Mouse (Mus musculus): Measurements from ENCODE around the gene Cog3.

Cog3 gene

GRCm38 (mm10) chr14:75758401-75758800 is 4.1 kb upstream of the Cog3 start:
- no peak for DNase-seq

GRCm38 (mm10) chr14:75757821-75758220 is 3.5 kb upstream of the Cog3 start:
- DNase-seq, result no peak

- no peak for DNase-seq
Observed at GRCm38 (mm10) chr14:75756971-75757370, 2.7 kb upstream of the Cog3 start.

- no peak for DNase-seq
Observed at GRCm38 (mm10) chr14:75753206-75753605, 1.1 kb downstream of the Cog3 start.

- DNase-seq, result no peak
Observed at GRCm38 (mm10) chr14:75751040-75751439, 3.3 kb downstream of the Cog3 start.

- no peak for DNase-seq
Observed at GRCm38 (mm10) chr14:75749123-75749522, 5.2 kb downstream of the Cog3 start.

GRCm38 (mm10) chr14:75747960-75748359 is 6.4 kb downstream of the Cog3 start:
- DNase-seq, result no peak

GRCm38 (mm10) chr14:75741904-75742303 is 12.4 kb downstream of the Cog3 start:
- DNase-seq, result no peak

- no peak for DNase-seq
Observed at GRCm38 (mm10) chr14:75735597-75735996, 18.7 kb downstream of the Cog3 start.

- DNase-seq, result no peak
Observed at GRCm38 (mm10) chr14:75732631-75733030, 21.7 kb downstream of the Cog3 start.

- no peak for DNase-seq
Observed at GRCm38 (mm10) chr14:75731361-75731760, 23.0 kb downstream of the Cog3 start.

GRCm38 (mm10) chr14:75728111-75728510 is 26.2 kb downstream of the Cog3 start:
- DNase-seq, result no peak

GRCm38 (mm10) chr14:75727046-75727445 is 27.3 kb downstream of the Cog3 start:
- peak; percentile 26 to 60 for DNase-seq

GRCm38 (mm10) chr14:75722816-75723215 is 31.5 kb downstream of the Cog3 start:
- no peak for DNase-seq

- peak; percentile 10 to 38 for DNase-seq
Observed at GRCm38 (mm10) chr14:75721977-75722563, 32.2 kb downstream of the Cog3 start.

GRCm38 (mm10) chr14:75720121-75720520 is 34.2 kb downstream of the Cog3 start:
- DNase-seq, result no peak

GRCm38 (mm10) chr14:75716410-75716809 is 37.9 kb downstream of the Cog3 start:
- DNase-seq, result no peak

GRCm38 (mm10) chr14:75713661-75714060 is 40.7 kb downstream of the Cog3 start:
- no peak for DNase-seq

GRCm38 (mm10) chr14:75712687-75713086 is 41.6 kb downstream of the Cog3 start:
- DNase-seq, result no peak

GRCm38 (mm10) chr14:75711731-75712130 is 42.6 kb downstream of the Cog3 start:
- no peak for DNase-seq

- DNase-seq, result no peak
Observed at GRCm38 (mm10) chr14:75708986-75709385, 45.3 kb downstream of the Cog3 start.

GRCm38 (mm10) chr14:75707771-75708170 is 46.5 kb downstream of the Cog3 start:
- DNase-seq, result no peak

- DNase-seq, result no peak
Observed at GRCm38 (mm10) chr14:75706647-75707046, 47.7 kb downstream of the Cog3 start.

- DNase-seq, result no peak
Observed at GRCm38 (mm10) chr14:75697928-75698327, 56.4 kb downstream of the Cog3 start.

- DNase-seq, result no peak
Observed at GRCm38 (mm10) chr14:75696096-75696495, 58.2 kb downstream of the Cog3 start.

Measured in lung, adult 18-20 months (tissue).